Mouse (Mus musculus) embryo, embryonic 9.5 days (tissue): Measurements from ENCODE around the gene Mbd3l2.
A peak's percentile ranks its signal among the peaks of the same experiment; 100 is the strongest.
"Not testable (repeated sequence)": the region's sequence is repeated elsewhere in the genome, so short reads cannot be mapped to it uniquely, and the experiment has no call there.

Experiments used
- DNase-seq: peaks from one replicate; pipeline ENCODE4 v3.0.0-alpha.2; 2017; ENCODE audit errors: extremely low spot score

Gene Mbd3l2

GRCm38 (mm10) chr9:18430354-18430753 lies at the start of gene Mbd3l2:
Gene Mbd3l2 (plus strand): TSS chr9:18430654.
- DNase-seq: no peak

GRCm38 (mm10) chr9:18385782-18386181 lies 44.7 kb upstream of the Mbd3l2 start:
- peak; percentile 26 for DNase-seq

GRCm38 (mm10) chr9:18399629-18400028 lies 30.8 kb upstream of the Mbd3l2 start:
- no peak for DNase-seq

- not testable (repeated sequence) for DNase-seq
These were observed 27.6 kb upstream of the Mbd3l2 start, which contains the start of gene Naalad2 for GRCm38 (mm10) chr9:18402895-18403294. Gene Naalad2 (minus strand): TSS chr9:18402995.

GRCm38 (mm10) chr9:18404118-18404517 lies 26.3 kb upstream of the Mbd3l2 start, which contains the start of gene Ubtfl1:
Gene Ubtfl1 (plus strand): TSS chr9:18404418.
- DNase-seq: no peak

GRCm38 (mm10) chr9:18412371-18412770 lies 18.1 kb upstream of the Mbd3l2 start:
- DNase-seq: not testable (repeated sequence)

- no peak for DNase-seq
These were observed 1.2 kb downstream of the Mbd3l2 start for GRCm38 (mm10) chr9:18431687-18432086.

- no peak for DNase-seq
These were observed 26.1 kb downstream of the Mbd3l2 start for GRCm38 (mm10) chr9:18456520-18456919.

- no peak for DNase-seq
These were observed 36.9 kb downstream of the Mbd3l2 start for GRCm38 (mm10) chr9:18467350-18467749.

GRCm38 (mm10) chr9:18468005-18468404 lies 37.6 kb downstream of the Mbd3l2 start:
- DNase-seq: no peak

GRCm38 (mm10) chr9:18473324-18474128 lies 43.1 kb downstream of the Mbd3l2 start:
- peak; percentile 87 for DNase-seq

GRCm38 (mm10) chr9:18478168-18478567 lies 47.7 kb downstream of the Mbd3l2 start, which contains the start of the genes Zfp558 and Mbd3l1:
Gene Zfp558 (minus strand): TSS chr9:18478268.
Gene Mbd3l1 (plus strand): TSS chr9:18478359.
- DNase-seq: no peak
